21 mouse cellular contexts compared by ENCODE assay signal in genomic region chr1:118428354-118429084, GRCm38 (mm10). TPM values are rescaled to one million over a fixed set of nuclear protein-coding genes. Genes with fewer than 3 reads are reported as not detected.
DNase-seq lines count a peak whose midpoint lies in the region; ATAC-seq and TF ChIP-seq lines count a peak whose summit lies in the region.
"Had no signal": no experiment of that assay in that cellular context is flagged by ENCODE, and none has a peak within 500 bp of the region (broad histone marks: within the 10 kb centered on the region; RNA-seq: fewer than 3 reads in every experiment).

No protein-coding gene starts in this region.

- no peak for TF ChIP-seq POLR2A in heart, adult 2 months (IDR thresholded peaks at IDR 0.05; ENCODE audit: insufficient read depth, low read depth, low read length)

- DNase-seq in heart, adult 2 months: no peak
- DNase-seq in heart, adult 11 months: no peak
- peak; percentile 72 for DNase-seq in MN1 (ENCODE audit: low spot score)
- DNase-seq in liver, embryonic 11.5 days (ENCODE audit: low spot score): no peak
- no peak for DNase-seq in layer of hippocampus, postnatal 25 days (ENCODE audit: extremely low spot score in 1 of 2, low spot score in 1 of 2)
- DNase-seq: adrenal gland, postnatal 10 days; B cell, adult 2 months; cerebellum, adult 18-20 months; kidney, postnatal 10 days; lung, postnatal 14 days; right cerebral cortex, postnatal 4 days had no signal

- TF ChIP-seq CTCF in heart, adult 2 months (IDR thresholded peaks at IDR 0.05): no peak

- H3K36me3 ChIP-seq in heart, adult 2 months (ENCODE audit: control insufficient read depth, insufficient read depth, low read length): peaks cover 11% of the 10 kb centered on the region
- no peaks in the 10 kb centered on the region for H3K36me3 ChIP-seq in liver, embryonic 11.5 days (ENCODE audit: control insufficient read depth, insufficient read depth, low read length)
- H3K36me3 ChIP-seq in hindbrain, embryonic 13.5 days: 0 out of 2 replicates have a peak, but pooled peaks cover 5% of the 10 kb centered on the region
- H3K36me3 ChIP-seq: neural tube, embryonic 15.5 days had no signal

- H3K4me1 ChIP-seq in heart, adult 2 months (ENCODE audit: control insufficient read depth, insufficient read depth, low read length): peaks cover 14% of the 10 kb centered on the region
- peaks cover 16% of the 10 kb centered on the region for H3K4me1 ChIP-seq in liver, embryonic 11.5 days (replicated peaks; ENCODE audit: control insufficient read depth, insufficient read depth, low read length)
- peaks cover 23% of the 10 kb centered on the region for H3K4me1 ChIP-seq in hindbrain, embryonic 13.5 days (replicated peaks)
- H3K4me1 ChIP-seq: embryonic facial prominence, embryonic 10.5 days; hindbrain, embryonic 12.5 days; limb, embryonic 13.5 days had no signal

- no peak overlapping the region for H3K4me2 ChIP-seq in liver, embryonic 11.5 days
- H3K4me2 ChIP-seq in hindbrain, embryonic 13.5 days: no peak overlapping the region
- H3K4me2 ChIP-seq: forebrain, embryonic 13.5 days; heart, embryonic 15.5 days; hindbrain, embryonic 12.5 days; limb, embryonic 13.5 days; neural tube, embryonic 15.5 days had no signal

- no peak overlapping the region for H3K9ac ChIP-seq in heart, adult 2 months (ENCODE audit: low read depth, low read length)
- no peak overlapping the region for H3K9ac ChIP-seq in liver, embryonic 11.5 days (ENCODE audit: low read depth, low read length)
- no peak overlapping the region for H3K9ac ChIP-seq in hindbrain, embryonic 13.5 days
- H3K9ac ChIP-seq: forebrain, embryonic 13.5 days; heart, embryonic 15.5 days; hindbrain, embryonic 12.5 days; limb, embryonic 13.5 days; neural tube, embryonic 15.5 days had no signal

- no peak for TF ChIP-seq EP300 in heart, adult 2 months (IDR thresholded peaks at IDR 0.05; ENCODE audit: insufficient read depth, low read depth, low read length)

- peak; percentile 42; the same call in 1 of the 2 replicates for ATAC-seq in liver, embryonic 11.5 days (replicated peaks; ENCODE audit: low FRiP score)
- peak; percentile 22; the same call in 1 of the 2 replicates for ATAC-seq in megakaryocyte-erythroid progenitor cell, adult 5-6 weeks (replicated peaks; ENCODE audit: low FRiP score, low TSS enrichment, poor library complexity, severe bottlenecking)
- no peak for ATAC-seq in megakaryocyte, adult 5-6 weeks (ENCODE audit: poor library complexity, severe bottlenecking)
- no peak for ATAC-seq in hindbrain, embryonic 13.5 days (ENCODE audit: low FRiP score)
- ATAC-seq: forebrain, embryonic 13.5 days had no signal

- H3K9me3 ChIP-seq in liver, embryonic 11.5 days (ENCODE audit: control insufficient read depth, low read length): no peaks in the 10 kb centered on the region
- H3K9me3 ChIP-seq in hindbrain, embryonic 13.5 days: no peaks in the 10 kb centered on the region
- H3K9me3 ChIP-seq: embryonic facial prominence, embryonic 10.5 days; forebrain, embryonic 13.5 days; heart, embryonic 15.5 days; hindbrain, embryonic 12.5 days; limb, embryonic 13.5 days; midbrain, embryonic 10.5 days; neural tube, embryonic 15.5 days had no signal

- H3K27me3 ChIP-seq in heart, adult 2 months (ENCODE audit: control insufficient read depth, insufficient read depth, low read length): no peaks in the 10 kb centered on the region
- H3K27me3 ChIP-seq in liver, embryonic 11.5 days (replicated peaks; ENCODE audit: control insufficient read depth, insufficient read depth, low read length): no peaks in the 10 kb centered on the region
- H3K27me3 ChIP-seq in hindbrain, embryonic 13.5 days: no peaks in the 10 kb centered on the region
- H3K27me3 ChIP-seq: forebrain, embryonic 13.5 days; heart, embryonic 15.5 days; hindbrain, embryonic 12.5 days; limb, embryonic 13.5 days; neural tube, embryonic 15.5 days had no signal

- peaks cover 9% of the 10 kb centered on the region for H3K79me2 ChIP-seq in heart, adult 2 months (replicated peaks; ENCODE audit: control insufficient read depth, insufficient read depth, low read length)

- WGBS in heart, adult 2 months: 56% methylated on average over 6 of the region's 6 CpGs
- 62% methylated on average over 6 of the region's 6 CpGs for WGBS in liver, embryonic 11.5 days
- 87% methylated on average over 6 of the region's 6 CpGs for WGBS in hindbrain, embryonic 13.5 days

- intact Hi-C loops in heart, adult 2 months (cut with DNase I): loop anchor here (2.0 kb wide), 1 partner anchor 40 kb away; the partner anchor contains the start of gene Clasp1

- H3K27ac ChIP-seq in heart, adult 2 months: peak overlapping the region; percentile 26
- no peak overlapping the region for H3K27ac ChIP-seq in liver, embryonic 11.5 days (ENCODE audit: low read depth, low read length)
- H3K27ac ChIP-seq in hindbrain, embryonic 13.5 days: no peak overlapping the region
- H3K27ac ChIP-seq: embryonic facial prominence, embryonic 10.5 days; forebrain, embryonic 13.5 days; heart, embryonic 15.5 days; hindbrain, embryonic 12.5 days; limb, embryonic 13.5 days; midbrain, embryonic 10.5 days; neural tube, embryonic 15.5 days had no signal

- H3K4me3 ChIP-seq in heart, adult 2 months: no peak overlapping the region
- H3K4me3 ChIP-seq in liver, embryonic 11.5 days (ENCODE audit: low read depth, low read length): no peak overlapping the region
- no peak overlapping the region for H3K4me3 ChIP-seq in hindbrain, embryonic 13.5 days
- H3K4me3 ChIP-seq: embryonic facial prominence, embryonic 10.5 days; forebrain, embryonic 13.5 days; heart, embryonic 15.5 days; hindbrain, embryonic 12.5 days; limb, embryonic 13.5 days; midbrain, embryonic 10.5 days; neural tube, embryonic 15.5 days had no signal

RNA-seq across cellular contexts. Expression of gene Clasp1, which starts 39.7 kb away (rescaled TPM):
- total RNA-seq in heart, adult 2 months (2021): 100 to 1,000 TPM; 323 to 407 TPM
- polyA plus RNA-seq in heart, adult 2 months (2012; rRNA removed): 148 and 198 TPM in 2 replicates
- polyA plus RNA-seq in liver, embryonic 11.5 days (2014; fragmentation: Nextera tagmentation; extraction: Ambion mirVana): 40.6 and 41.1 TPM in 2 replicates
- 92.6 and 101 TPM in 2 replicates for total RNA-seq in megakaryocyte-erythroid progenitor cell, adult 5-6 weeks (2014; fragmentation: Nextera tagmentation)
- 55.3 and 57.6 TPM in 2 replicates for total RNA-seq in megakaryocyte-erythroid progenitor cell, adult 5-6 weeks (2017)
- 33.2 and 34.0 TPM in 2 replicates for total RNA-seq in megakaryocyte, adult 5-6 weeks (2015)
- 43.6 and 48.2 TPM in 2 replicates for total RNA-seq in megakaryocyte, adult 5-6 weeks (2017)
- polyA plus RNA-seq in hindbrain, embryonic 13.5 days (2015; fragmentation: Nextera tagmentation; extraction: Ambion mirVana): 117 and 131 TPM in 2 replicates
- 100 to 1,000 TPM in 1 of 2 experiments, 10 to 100 TPM in 1; 88.7 to 103 TPM for total RNA-seq in layer of hippocampus, postnatal 25 days (2021)

Comparison
In these comparisons a context has a peak if more than half of its experiments do, and no peak if none do; other contexts are left out.
1. ATAC-seq: peak in liver, embryonic 11.5 days (single experiment) and megakaryocyte-erythroid progenitor cell, adult 5-6 weeks (single experiment); none in megakaryocyte, adult 5-6 weeks (single experiment) and hindbrain, embryonic 13.5 days (single experiment).